Mouse (Mus musculus): Measurements from ENCODE around the gene Bbs12. TPM values are rescaled to one million over a fixed set of nuclear protein-coding genes. Genes with fewer than 3 reads are reported as not detected.

The Bbs12 gene
- polyA plus RNA-seq, 1 experiment from 2014 or later = 8.0 TPM

DNA sequence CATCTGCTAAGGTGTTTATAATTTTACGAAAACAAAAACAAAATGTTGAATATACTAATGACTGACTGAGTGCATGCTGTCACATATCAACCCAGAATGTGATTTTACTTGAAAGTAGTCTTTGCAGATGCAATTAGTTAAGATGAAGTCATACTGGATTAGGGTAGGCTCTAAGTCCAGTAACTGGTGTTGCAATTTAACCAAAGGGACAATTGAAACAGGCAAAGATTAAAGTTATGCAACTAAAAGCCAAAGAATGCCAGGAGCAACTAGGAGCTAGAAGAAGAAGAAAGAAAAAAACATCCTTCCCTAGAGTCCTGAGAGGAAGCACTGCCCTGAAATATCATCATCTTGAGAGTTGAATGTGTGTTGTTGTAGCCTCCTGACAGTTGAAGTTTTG is 3.9 kb downstream of the Bbs12 start:
- H3K9me3 ChIP-seq (replicated peaks; ENCODE audit: low read length) = no peaks in the 10 kb centered on the region
- H3K9ac ChIP-seq (ENCODE audit: low read depth, low read length) = no peak overlapping the region
- H3K36me3 ChIP-seq (ENCODE audit: insufficient read depth, low read length) = 0 out of 2 replicates have a peak, but pooled peaks cover 3% of the 10 kb centered on the region
- 83% methylated on average over 1 of the region's 1 CpGs for WGBS
- H3K27ac ChIP-seq = no peak overlapping the region
- 0 out of 2 replicates have a peak, but pooled peaks cover 6% of the 10 kb centered on the region for H3K4me1 ChIP-seq (replicated peaks; ENCODE audit: insufficient read depth, low read length)
- H3K4me2 ChIP-seq (ENCODE audit: low read length) = no peak overlapping the region
- no peak for TF ChIP-seq CTCF (IDR thresholded peaks at IDR 0.05; ENCODE audit: low read depth)
- no peak for DNase-seq (ENCODE audit: low spot score)
- no peak for ATAC-seq (replicated peaks; ENCODE audit: low FRiP score, low read depth)
- no peak overlapping the region for H3K4me3 ChIP-seq (replicated peaks; ENCODE audit: low read depth, low read length)
- no peaks in the 10 kb centered on the region for H3K27me3 ChIP-seq (ENCODE audit: insufficient read depth, low read length)

GRCm38 (mm10) chr3:37324310-37324709 is 12.0 kb downstream of the Bbs12 start:
- no peak overlapping the region for H3K4me2 ChIP-seq (ENCODE audit: low read length)
- DNase-seq (ENCODE audit: low spot score) (peak; percentile 74), ATAC-seq (replicated peaks; ENCODE audit: low FRiP score, low read depth) (no peak)
- TF ChIP-seq CTCF (IDR thresholded peaks at IDR 0.05; ENCODE audit: low read depth) = peak; percentile 75
- no peak overlapping the region for H3K27ac ChIP-seq
- WGBS = 28% methylated on average over 3 of the region's 3 CpGs
- H3K4me1 ChIP-seq (replicated peaks; ENCODE audit: insufficient read depth, low read length) = no peaks in the 10 kb centered on the region
- H3K9ac ChIP-seq (ENCODE audit: low read depth, low read length) = no peak overlapping the region
- H3K9me3 ChIP-seq (replicated peaks; ENCODE audit: low read length) = no peaks in the 10 kb centered on the region
- no peaks in the 10 kb centered on the region for H3K27me3 ChIP-seq (ENCODE audit: insufficient read depth, low read length)
- 0 out of 2 replicates have a peak, but pooled peaks cover 2% of the 10 kb centered on the region for H3K36me3 ChIP-seq (ENCODE audit: insufficient read depth, low read length)
- no peak overlapping the region for H3K4me3 ChIP-seq (replicated peaks; ENCODE audit: low read depth, low read length)

GRCm38 (mm10) chr3:37325317-37326112 is 13.2 kb downstream of the Bbs12 start:
- Histone ChIP-seq H3K9ac (ENCODE audit: low read depth, low read length) (no peak overlapping the region), H3K27me3 (ENCODE audit: insufficient read depth, low read length) (no peaks in the 10 kb centered on the region), H3K27ac (no peak overlapping the region), H3K4me3 (replicated peaks; ENCODE audit: low read depth, low read length) (no peak overlapping the region), H3K36me3 (ENCODE audit: insufficient read depth, low read length) (no peaks in the 10 kb centered on the region), H3K9me3 (replicated peaks; ENCODE audit: low read length) (no peaks in the 10 kb centered on the region), H3K4me2 (ENCODE audit: low read length) (no peak overlapping the region), H3K4me1 (replicated peaks; ENCODE audit: insufficient read depth, low read length) (no peaks in the 10 kb centered on the region)
- no peak for TF ChIP-seq CTCF (IDR thresholded peaks at IDR 0.05; ENCODE audit: low read depth)
- no peak for DNase-seq (ENCODE audit: low spot score)
- ATAC-seq (replicated peaks; ENCODE audit: low FRiP score, low read depth) = no peak
- 63% methylated on average over 5 of the region's 5 CpGs for WGBS

GRCm38 (mm10) chr3:37326627-37327026 is 14.3 kb downstream of the Bbs12 start:
- Histone ChIP-seq H3K36me3 (ENCODE audit: insufficient read depth, low read length) (no peaks in the 10 kb centered on the region), H3K4me2 (ENCODE audit: low read length) (no peak overlapping the region), H3K9me3 (replicated peaks; ENCODE audit: low read length) (no peaks in the 10 kb centered on the region), H3K27ac (no peak overlapping the region), H3K9ac (ENCODE audit: low read depth, low read length) (no peak overlapping the region), H3K4me3 (replicated peaks; ENCODE audit: low read depth, low read length) (no peak overlapping the region), H3K27me3 (ENCODE audit: insufficient read depth, low read length) (no peaks in the 10 kb centered on the region), H3K4me1 (replicated peaks; ENCODE audit: insufficient read depth, low read length) (no peaks in the 10 kb centered on the region)
- 79% methylated on average over 3 of the region's 3 CpGs for WGBS
- DNase-seq (ENCODE audit: low spot score) (no peak), ATAC-seq (replicated peaks; ENCODE audit: low FRiP score, low read depth) (no peak)
- no peak for TF ChIP-seq CTCF (IDR thresholded peaks at IDR 0.05; ENCODE audit: low read depth)

- no peak overlapping the region for H3K4me3 ChIP-seq (replicated peaks; ENCODE audit: low read depth, low read length)
- WGBS = 68% methylated on average over 2 of the region's 2 CpGs
- DNase-seq (ENCODE audit: low spot score) = no peak
- H3K4me1 ChIP-seq (replicated peaks; ENCODE audit: insufficient read depth, low read length) = no peaks in the 10 kb centered on the region
- H3K36me3 ChIP-seq (ENCODE audit: insufficient read depth, low read length) = no peaks in the 10 kb centered on the region
- no peaks in the 10 kb centered on the region for H3K27me3 ChIP-seq (ENCODE audit: insufficient read depth, low read length)
- H3K9me3 ChIP-seq (replicated peaks; ENCODE audit: low read length) = no peaks in the 10 kb centered on the region
- no peak overlapping the region for H3K27ac ChIP-seq
- no peak overlapping the region for H3K9ac ChIP-seq (ENCODE audit: low read depth, low read length)
- H3K4me2 ChIP-seq (ENCODE audit: low read length) = no peak overlapping the region
- no peak for ATAC-seq (replicated peaks; ENCODE audit: low FRiP score, low read depth)
- TF ChIP-seq CTCF (IDR thresholded peaks at IDR 0.05; ENCODE audit: low read depth) = no peak
Observed at GRCm38 (mm10) chr3:37328489-37328888, 16.1 kb downstream of the Bbs12 start.

GRCm38 (mm10) chr3:37329963-37330362 is 17.6 kb downstream of the Bbs12 start:
- Histone ChIP-seq H3K9ac (ENCODE audit: low read depth, low read length) (no peak overlapping the region), H3K27ac (no peak overlapping the region), H3K4me2 (ENCODE audit: low read length) (no peak overlapping the region), H3K27me3 (ENCODE audit: insufficient read depth, low read length) (no peaks in the 10 kb centered on the region), H3K4me1 (replicated peaks; ENCODE audit: insufficient read depth, low read length) (no peaks in the 10 kb centered on the region), H3K9me3 (replicated peaks; ENCODE audit: low read length) (no peaks in the 10 kb centered on the region), H3K36me3 (ENCODE audit: insufficient read depth, low read length) (no peaks in the 10 kb centered on the region), H3K4me3 (replicated peaks; ENCODE audit: low read depth, low read length) (no peak overlapping the region)
- no peak for TF ChIP-seq CTCF (IDR thresholded peaks at IDR 0.05; ENCODE audit: low read depth)
- DNase-seq (ENCODE audit: low spot score) = no peak
- no peak for ATAC-seq (replicated peaks; ENCODE audit: low FRiP score, low read depth)
- 87% methylated on average over 1 of the region's 1 CpGs for WGBS

Data from kidney, postnatal 0 days (tissue).